Mouse (Mus musculus): ENCODE data around the gene Tex21.
A peak's percentile ranks its signal among the peaks of the same experiment; 100 is the strongest.

The Tex21 gene

DNA sequence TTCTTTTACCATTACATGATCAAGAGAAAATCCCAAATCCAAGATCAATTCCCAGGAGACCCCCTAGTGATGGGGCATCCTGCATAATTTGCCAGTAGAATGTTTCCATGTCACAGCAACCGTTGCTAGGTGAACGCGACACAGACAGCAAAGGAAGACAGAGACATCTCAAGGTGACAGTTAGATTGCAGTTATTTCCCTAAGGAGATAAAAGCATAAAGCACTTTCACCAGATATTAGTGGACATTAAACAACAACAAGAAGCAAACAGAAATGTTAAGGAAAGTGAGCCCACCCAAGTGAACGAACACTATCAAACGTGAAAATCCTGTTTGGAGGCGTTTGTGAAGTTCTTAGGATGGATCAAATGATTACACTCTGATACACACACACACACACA is at the start of gene Tex21:
Tex21 (minus strand) TSS at position 101 of the 400 bp plus-strand sequence.
- DNase-seq (ENCODE audit: low spot score), result no peak

DNA sequence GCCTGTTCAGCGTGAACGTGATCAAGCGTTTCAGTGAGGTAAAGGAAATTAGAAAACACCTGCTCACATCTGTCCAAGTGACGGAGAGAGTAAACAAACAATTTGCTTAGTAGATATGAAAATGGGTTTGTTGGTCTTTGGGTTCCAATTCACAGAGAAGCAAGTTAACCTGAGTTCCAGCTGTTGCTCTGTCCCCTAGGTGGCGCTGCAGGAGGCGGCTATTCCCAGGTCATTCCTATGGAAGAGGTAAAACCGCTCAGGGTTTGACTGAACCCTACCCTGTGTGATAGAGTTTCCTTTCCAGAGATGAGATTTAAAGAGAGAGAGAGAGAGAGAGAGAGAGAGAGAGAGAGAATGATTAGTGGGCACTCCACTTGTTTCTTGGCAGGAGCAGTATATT is 46.6 kb upstream of the Tex21 start:
- DNase-seq (ENCODE audit: low spot score), result peak; percentile 77

DNA sequence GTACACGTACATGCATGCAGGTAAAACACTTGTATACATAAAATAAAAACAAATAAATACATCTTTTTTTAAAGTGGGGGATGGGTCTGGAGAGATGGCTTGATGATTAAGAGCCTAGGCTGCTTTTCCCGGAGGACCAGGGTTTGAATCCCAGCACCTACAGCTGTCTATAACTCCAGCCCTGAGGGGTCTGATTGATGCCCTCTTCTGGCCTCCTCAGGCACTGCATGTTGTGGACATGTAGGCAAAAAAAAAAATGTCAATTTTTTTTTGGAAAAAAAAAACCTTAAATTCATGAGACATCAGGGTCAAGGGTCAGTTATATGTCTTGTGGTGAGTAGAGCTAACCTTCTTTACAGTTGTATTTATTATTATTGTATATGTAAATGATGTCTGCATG is 43.7 kb upstream of the Tex21 start:
- peak; percentile 14 for DNase-seq (ENCODE audit: low spot score)

DNA sequence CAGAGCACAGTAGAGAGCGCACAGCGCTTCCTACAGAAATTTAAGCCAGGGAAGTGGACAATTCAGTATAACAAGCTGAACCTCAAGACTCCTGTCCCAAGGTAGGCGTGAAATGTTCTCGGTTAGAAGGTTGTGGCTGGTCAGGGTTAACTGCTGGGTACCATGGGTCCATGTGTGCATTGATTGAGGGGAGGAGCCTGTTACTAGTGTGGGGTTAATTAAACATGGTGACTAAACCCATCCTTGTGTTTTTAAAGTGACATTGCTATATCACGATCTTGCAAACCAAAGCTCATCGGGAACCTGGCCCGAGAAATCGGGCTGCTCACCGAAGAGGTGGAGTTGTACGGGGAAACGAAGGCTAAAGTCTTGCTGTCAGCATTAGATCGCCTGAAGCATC is 42.9 kb upstream of the Tex21 start:
- no peak for DNase-seq (ENCODE audit: low spot score)

DNA sequence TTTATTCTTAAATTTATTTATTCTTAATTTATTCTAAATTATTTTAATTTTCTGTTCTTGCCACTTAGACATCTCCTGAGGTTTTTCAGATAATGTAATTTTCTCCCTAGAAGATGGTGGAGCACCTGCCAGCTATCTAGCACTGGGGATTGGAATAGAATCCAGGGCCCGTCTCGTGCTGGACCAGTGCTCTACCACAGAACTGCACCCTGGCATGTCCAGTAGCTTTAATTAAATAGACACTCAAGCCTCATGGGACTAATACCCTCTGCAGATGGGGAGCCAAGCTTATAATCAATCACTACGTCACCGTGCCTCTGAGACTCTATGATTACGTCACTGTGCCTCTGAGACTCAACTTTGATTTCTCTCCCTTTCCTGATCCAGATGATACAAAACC is 41.9 kb upstream of the Tex21 start:
- DNase-seq (ENCODE audit: low spot score), result no peak

DNA sequence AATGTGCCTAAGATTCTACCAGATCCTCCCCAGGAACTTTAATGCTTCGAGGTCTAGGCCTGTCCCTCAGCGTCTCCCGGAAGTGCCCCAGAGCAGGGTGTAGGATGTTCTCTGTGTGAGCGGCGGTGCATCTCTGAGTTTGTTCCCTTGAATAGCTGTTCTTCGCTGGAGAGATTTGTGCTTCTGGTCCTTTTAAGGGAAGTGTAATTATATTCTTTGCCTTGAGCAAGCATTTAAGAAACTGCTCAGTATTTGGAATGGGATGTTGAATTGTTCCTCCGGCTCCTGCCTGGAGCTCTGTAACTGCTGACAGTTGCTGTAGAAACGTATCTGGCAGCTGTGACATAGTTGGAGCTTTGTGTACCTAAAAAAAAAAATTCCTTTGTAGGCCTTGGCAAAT is 41.4 kb upstream of the Tex21 start:
- no peak for DNase-seq (ENCODE audit: low spot score)

DNA sequence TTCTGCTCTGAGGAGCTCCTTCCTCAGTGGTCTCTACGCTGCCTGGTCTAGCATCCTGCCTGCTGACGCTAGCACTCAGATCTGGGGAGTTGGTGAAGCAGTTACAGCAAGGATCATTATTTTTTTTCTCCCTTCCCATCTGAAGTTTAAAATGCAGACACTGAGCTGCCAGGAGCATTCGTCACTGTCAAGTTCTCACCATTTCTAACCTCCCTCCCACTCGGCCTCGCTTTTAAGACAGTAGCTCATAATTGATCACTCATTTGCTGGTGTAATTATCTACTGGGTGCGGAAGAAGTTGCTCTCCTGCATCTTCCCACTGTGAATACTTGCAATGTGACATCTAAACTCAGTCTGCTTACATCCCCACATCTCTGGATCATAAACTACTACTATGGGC is 38.9 kb upstream of the Tex21 start:
- no peak for DNase-seq (ENCODE audit: low spot score)

DNA sequence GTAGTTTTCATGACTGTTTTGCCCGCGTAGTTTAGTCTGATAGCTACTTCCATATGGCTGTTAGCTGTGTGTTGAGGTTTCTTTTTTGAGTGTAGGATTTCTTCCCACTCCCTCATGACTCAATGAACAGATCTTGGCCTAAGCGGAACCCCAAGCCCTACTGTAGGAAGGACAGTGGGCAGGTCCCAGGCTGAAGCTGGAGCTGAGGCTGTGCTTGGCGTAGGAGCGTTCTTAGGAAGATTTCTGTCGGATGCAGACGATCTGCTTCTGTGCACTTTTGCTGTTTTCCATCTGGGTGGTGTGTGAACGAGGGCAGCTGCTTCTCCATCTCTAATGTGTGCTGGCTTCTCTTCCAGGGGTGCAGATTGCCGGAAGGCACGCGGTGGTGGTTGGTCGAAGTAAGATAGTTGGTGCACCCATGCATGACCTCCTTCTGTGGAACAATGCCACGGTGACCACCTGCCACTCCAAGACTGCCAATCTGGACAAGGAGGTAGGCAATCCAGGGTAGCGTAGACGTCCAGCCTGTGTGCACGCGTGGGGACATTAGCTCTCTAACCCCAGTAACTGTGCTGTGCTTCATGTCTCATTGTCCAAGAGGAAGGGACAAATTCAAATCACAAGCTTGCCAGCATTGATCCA is 36.1 kb upstream of the Tex21 start:
- DNase-seq (ENCODE audit: low spot score), result no peak

DNA sequence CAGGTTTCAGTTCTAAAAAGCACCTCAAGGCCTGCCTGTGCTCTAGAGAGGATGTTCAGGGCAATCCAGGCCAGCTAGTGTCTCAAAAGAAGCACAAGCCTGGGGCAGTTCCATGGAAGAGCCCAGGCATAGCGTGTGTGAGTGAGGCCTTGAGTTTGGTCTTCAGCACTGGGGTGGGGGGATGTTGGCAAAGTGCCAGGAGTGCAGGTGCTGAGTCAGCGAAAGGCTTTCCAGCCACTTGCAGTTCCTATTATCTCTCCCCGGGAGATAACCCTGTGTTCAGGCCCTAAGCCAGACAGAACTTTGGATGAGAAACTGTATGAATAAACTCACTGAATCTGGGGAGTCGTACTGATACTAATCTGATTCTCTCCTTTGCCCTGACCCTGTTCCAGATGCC is 35.6 kb upstream of the Tex21 start:
- DNase-seq (ENCODE audit: low spot score), result peak; percentile 23

DNA sequence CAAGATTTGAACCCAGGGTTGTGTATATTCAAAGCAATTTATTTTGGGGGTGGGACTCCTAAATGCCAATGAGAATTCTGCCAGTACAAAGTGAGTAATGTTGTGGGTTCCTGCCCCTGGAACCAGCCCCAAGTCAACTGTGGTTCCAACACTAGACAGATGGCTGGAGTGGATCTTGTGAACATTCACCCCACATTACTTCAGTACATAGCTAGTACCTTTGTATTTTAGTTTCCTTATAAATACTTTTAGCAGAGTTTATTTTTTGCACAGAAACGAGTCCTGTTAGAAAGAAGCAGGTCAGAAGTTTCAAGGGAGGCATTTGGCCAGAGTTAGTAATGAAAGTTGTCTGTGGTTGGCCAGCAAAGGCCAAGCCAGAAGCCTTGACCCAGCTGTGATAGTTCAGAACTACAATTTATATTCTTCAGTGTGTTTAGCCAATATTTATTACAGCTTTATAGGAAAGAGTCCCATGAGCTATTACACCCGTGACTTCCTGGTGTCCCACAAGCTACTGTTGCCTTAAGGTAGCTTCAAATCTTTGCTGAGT is 34.6 kb upstream of the Tex21 start:
- no peak for DNase-seq (ENCODE audit: low spot score)

DNA sequence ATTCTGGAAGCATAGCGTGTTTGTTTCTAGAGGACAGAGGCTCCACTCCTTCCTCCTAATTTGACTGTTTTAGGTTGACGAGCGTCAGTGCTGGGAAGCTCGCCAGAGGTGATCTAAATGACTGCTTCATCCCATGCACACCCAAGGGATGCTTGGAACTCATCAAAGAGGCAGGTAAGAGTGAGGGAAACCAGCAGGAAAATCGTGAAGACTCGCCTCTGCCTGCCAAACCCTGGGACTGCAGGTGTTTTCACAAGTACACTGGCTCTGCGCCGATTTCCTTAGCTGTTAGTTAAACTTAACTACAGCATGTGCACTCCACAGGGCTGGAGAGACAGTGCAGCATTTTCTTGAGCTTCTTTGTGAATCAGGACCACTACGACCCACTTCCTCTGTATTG is 34.0 kb upstream of the Tex21 start:
- DNase-seq (ENCODE audit: low spot score), result no peak

DNA sequence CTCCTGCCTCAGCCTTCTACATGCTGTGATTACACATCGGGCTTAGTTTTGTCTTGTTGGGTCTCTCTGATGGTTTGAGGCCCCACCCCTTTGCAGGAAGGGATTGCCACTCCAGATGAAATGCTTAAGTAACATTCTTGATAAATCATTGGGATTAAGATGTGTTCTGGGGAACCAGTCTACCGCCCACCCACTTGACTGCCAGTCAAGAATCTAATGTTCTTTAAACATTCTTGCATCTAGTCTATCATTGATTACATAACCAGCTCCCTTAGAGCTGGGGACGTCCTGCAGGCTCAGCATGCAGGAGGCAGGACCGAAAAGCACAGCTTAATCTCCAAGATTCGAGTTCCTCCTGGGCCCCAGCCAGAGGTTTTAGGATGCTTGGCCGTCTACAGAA is 31.7 kb upstream of the Tex21 start:
- no peak for DNase-seq (ENCODE audit: low spot score)

DNA sequence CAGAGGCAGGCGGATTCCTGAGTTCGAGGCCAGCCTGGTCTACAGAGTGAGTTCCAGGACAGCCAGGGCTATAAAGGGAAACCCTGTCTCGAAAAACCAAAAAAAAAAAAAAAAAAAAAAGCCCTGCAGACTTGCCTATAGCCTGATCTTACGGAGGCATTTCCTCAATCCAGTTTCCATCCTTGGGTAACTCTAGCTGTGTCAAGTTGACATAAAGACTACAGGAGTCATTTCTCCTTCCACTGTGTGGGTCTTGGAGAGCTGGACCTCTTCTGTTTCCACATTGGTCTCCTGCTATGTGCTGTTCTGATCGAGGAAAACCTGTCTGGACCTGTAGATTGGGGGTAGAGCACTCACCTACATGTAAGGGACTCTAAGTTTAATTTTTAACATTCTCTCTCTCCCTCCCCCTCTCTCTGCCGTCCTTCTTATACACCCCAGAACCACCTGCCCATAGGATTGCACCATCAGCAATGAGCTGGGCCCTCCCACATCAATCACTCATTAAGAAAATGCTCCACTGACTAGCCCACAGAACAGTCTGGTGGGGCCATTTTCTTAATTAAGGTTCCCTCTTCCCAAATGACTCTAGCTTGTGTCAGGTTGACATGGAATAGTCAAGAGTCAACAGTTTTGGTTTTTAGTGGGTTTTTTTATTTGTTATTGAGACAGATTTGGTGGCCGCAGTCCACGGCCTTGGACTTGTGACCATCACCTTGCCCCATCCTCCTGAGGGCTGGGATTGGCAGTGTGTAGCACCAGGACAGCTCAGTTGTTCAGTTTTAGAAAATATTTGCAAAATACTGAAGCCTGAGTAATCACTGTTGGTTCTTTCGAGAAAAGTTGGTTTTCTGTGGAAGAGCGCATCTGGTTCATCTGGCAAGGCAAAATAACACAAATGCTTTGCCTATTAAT is 26.3 kb upstream of the Tex21 start:
- no peak for DNase-seq (ENCODE audit: low spot score)

DNA sequence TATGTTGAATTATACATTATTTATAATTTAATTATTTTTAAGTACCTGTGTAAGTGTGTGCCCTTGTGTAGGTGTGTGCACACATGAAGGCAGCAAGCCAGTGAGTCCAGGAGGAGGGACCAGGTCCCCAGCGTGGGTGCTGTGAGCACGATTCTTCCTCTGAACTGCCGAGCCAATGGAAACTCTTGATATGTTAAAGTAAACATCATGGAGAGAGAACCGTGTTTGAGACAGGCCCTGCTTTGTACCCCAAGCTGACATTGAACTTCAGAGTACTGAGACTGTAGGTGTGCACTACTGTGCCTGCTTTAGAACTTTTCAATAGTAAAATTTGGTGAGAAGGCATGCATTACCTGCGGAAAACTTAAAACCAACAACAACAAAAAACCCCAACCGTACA is 25.0 kb upstream of the Tex21 start:
- DNase-seq (ENCODE audit: low spot score), result no peak

DNA sequence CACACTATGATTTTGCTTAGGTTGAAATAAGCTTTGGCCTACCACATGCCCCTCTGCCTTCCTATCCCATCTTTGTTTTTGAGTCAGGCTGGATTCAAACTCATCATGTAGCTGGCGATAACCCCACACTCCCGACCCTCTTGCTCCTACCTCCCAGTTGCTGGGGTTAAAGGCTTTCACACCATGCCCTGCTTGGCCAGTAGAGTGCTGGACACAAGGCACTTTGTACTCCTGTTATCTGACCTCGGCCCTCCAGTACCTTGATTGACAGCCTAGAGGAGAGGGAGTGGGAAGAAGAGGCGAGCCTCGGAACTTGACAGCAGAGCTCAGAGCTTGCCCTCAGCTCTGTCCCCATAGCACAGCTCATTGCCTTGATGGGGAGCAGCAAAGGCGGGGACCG is 22.6 kb upstream of the Tex21 start:
- no peak for DNase-seq (ENCODE audit: low spot score)

DNA sequence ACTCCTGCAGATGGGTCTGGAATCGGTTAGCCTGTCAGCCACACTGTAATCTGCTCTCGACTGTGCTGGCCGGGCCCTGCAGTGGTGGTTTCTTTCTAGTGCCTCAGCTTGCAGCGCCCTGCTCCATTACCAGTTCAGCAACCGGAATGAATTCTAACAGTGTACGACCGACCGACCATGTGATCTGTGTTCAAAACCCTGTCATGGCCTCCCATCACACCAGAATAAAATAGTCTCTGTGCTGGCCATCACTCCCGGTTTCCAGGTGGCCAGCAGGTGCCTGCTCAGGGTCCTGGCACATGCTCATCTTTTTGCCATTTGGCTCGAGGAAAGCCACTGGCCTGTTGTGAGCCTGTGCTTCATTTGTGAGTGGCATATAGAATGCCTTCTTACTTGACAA is 22.1 kb upstream of the Tex21 start:
- no peak for DNase-seq (ENCODE audit: low spot score)

DNA sequence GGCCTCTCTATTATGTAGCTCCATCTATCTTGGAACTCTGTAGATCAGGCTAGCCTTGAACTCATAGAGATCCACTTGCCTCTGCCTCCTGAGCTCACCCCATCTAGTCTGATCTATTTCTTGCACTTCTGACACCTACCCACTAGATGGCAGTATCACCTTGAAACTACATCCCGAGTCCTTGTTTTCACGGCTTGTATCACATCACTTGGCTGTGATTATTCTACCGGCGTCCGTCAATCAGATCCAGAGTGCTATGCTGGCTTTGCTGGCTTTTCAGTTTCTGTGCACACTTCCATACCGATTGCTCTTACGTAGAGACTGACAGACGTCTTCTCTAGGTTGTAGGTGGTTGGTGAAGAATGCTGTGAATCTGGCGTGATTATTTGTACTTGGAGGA is 20.3 kb upstream of the Tex21 start:
- peak; percentile 69 for DNase-seq (ENCODE audit: low spot score)

DNA sequence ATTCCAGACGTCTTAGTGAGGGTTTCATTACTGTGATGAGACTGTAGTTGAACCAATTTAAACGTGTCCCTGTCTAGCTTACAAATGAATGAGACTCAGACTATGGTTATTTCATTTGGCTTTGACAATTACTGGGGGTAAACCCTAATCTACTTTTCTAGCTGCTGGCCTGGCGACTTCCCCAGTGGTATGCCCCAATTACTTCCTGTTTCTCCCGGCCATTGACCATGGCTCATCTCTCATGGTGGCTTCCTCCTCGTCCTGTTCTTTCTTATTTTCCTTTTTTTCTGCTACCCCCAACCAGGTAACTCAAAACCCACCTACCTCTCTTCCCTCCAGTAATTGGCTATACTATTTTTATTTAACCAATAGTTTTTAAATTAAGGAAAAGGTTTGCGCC is 18.5 kb upstream of the Tex21 start:
- DNase-seq (ENCODE audit: low spot score), result no peak

DNA sequence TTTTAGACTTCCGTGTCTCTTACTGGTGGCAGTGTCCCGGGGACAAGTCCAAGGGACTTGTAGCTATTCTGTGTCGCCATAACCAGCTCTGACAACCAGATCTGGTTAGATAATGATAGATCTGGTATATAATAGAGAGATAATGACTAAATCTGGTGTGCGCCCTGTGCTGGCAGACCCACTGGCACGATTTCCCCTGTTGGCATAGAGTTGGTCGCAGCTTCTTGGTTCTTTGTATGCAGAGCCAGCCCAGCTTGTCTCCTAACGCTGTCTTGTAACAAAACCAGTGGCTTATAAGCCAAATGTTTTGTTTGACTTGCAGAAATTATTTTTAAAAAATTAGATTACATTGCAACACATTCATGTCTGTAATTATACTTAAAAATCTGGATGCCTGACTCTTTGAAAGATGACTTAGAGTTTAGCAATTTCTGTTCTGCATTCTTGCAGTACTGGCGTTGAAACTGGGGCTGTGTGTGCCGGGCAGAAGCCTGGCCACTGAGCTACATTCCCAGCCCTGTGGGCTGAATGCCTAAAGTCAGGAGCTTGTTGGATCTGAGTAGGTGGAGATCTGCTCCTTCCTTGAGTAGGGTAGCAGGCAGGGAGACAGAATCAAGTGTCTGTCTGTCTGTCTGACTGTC is 17.9 kb upstream of the Tex21 start:
- no peak for DNase-seq (ENCODE audit: low spot score)

DNA sequence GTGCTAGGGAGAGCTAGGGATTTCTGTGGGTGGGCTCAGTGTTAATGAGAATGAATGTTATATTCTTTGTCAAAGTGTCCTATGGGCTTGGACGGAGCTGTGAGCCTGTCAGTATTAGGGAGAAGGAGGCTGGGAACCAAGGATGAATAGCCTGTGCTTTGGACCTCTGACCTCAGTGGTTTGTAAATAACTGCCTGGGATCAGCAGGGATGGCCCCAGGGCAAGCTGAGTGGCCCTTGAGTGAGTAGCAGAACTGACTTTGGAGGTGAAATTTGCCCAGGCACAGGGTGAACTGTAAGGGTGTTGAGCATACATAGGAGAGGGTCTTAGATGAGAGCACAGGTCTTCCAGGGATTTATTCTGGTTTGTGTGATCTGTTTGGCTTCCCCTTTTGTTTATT is 17.3 kb upstream of the Tex21 start:
- DNase-seq (ENCODE audit: low spot score), result no peak

DNA sequence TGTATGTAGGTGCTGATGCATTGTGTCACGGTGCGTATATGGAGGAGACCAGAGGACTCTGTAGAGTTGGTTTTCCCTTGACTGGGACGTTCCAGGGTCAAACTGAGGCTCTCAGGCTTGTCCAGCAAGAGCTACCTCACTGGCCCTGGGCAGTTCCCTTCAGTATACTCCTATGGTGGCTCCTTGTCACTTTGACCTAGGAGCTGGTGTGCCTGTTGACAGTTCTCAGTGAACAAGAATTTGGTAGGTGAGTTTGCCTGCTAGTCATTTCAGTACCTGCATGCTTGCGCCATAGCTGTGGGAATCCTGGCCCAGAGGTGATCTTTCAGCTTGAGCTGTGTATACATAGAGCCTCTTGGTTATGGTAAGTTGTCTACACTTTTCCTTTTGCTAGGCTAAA is 16.4 kb upstream of the Tex21 start:
- DNase-seq (ENCODE audit: low spot score), result no peak

DNA sequence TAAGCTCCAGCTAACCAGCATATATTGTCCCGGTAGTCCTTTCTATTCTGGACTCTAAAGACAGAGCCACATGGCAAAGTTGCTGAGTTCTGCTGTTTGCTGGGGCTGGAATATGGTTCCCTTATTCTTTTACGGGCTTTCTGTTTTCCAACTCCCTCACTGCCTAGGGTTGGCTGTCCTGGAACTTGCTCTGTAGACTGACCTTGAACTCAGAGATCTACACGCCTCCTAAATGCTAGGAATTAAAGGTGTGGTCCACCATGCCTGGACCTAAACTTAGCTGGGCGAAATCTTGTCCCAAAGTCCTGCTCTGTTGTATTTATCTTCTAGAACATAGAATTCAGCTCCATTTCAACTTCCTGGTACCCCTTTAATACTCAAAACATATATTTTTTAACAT is 15.0 kb upstream of the Tex21 start:
- DNase-seq (ENCODE audit: low spot score), result no peak

DNA sequence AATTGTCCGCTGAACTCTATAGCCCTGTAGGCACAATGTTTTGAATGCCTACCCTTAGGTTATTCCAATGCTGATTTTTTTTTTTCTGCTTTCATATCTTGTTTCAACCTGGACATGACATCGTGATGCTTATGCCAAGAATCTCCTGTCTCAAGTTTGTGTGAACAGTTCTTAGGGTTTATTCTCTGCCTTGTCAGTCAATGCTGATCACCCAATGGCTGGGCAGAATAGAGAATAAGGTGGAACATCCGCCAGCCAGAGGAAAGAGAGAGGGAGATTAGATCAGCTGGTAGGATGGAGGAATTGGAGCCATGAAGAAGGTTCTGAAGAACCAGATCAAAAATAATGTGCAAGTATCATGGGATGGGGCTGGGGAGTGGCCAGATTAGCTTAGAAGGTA is 14.1 kb upstream of the Tex21 start:
- no peak for DNase-seq (ENCODE audit: low spot score)

All from retina, embryonic 14.5 days (tissue).